Mouse (Mus musculus): ENCODE data around the gene Fcer2a. TPM values are rescaled to one million over a fixed set of nuclear protein-coding genes. Genes with fewer than 3 reads are reported as not detected.

Fcer2a gene
- polyA plus RNA-seq, 1 experiment, result 0.14 TPM

DNA sequence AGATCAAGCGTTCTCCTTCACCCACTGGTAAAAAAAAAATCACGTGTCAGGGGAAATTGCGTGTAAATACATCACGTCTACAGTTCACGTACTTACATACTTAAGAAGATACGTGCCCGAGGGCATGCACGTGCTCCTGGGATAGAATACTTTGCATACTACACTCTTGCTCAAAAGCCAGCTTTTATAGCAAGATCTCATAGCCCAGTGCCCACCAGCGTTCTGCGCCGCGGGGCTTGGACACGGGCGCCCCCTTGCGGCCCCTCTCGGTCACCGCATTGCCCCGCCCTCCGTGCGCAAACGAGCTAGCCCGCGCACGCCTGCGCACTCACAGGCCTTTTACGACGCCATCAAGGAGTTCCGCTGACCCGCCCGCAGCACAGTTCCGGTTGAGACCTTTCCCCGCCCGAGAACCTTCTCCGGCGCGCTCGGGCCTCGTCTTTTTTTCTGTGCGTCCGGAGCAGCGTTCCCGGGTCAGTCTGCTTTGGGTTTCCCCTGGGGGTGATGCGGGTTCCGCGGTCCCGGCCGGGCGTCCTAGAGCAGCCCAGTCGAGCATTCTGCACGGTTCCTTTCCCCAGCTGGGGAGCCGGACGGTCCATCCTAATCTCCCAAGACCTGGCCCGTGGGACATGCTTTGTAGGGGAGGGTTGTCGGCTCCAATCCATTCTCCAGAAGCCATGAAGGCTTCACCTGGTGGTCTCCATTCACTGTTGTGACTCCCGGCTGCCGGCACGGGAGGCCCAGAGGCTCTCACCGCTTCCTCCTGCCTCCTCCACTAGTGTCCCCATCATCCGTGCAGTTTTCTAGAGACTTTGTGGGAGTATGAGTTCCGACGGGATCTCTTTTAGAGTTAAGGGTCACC, 17.6 kb downstream of the Fcer2a start, which contains the start of gene Trappc5:
Gene Trappc5, plus strand, starts transcription at position 169 of the 862 bp plus-strand sequence.
- DNase-seq (ENCODE audit: low read depth), result peak; percentile 23

DNA sequence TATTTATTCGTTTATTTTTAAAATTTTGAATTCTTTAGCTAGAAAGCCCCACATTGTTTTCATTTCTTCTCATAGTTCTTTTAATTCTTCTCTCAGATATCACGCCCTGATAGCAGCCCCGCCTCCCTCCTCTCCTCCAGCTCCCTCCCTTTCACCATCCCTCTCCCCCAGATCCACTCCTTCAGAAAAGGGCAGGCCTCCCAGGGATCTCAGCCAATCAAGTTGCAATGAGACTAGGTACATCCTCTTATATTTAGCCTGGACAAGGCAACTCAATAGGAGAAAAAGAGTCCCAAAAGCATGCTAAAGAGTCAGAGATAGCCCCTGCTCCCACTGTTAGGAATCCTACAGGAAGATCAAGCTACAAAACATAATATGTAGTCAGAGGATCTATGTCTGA, 19.3 kb downstream of the Fcer2a start:
- DNase-seq (ENCODE audit: low read depth), result no peak

- no peak for DNase-seq (ENCODE audit: low read depth)
Measured at GRCm38 (mm10) chr8:3671980-3672491, 21.9 kb downstream of the Fcer2a start, which contains the start of gene Fcor. Gene Fcor (minus strand): TSS chr8:3672362.

GRCm38 (mm10) chr8:3670388-3670787, 23.6 kb downstream of the Fcer2a start:
- no peak for DNase-seq (ENCODE audit: low read depth)

- DNase-seq (ENCODE audit: low read depth), result no peak
Measured at GRCm38 (mm10) chr8:3665507-3665906, 28.5 kb downstream of the Fcer2a start, which contains the start of gene Mcemp1. Gene Mcemp1 (plus strand): TSS chr8:3665754.

DNA sequence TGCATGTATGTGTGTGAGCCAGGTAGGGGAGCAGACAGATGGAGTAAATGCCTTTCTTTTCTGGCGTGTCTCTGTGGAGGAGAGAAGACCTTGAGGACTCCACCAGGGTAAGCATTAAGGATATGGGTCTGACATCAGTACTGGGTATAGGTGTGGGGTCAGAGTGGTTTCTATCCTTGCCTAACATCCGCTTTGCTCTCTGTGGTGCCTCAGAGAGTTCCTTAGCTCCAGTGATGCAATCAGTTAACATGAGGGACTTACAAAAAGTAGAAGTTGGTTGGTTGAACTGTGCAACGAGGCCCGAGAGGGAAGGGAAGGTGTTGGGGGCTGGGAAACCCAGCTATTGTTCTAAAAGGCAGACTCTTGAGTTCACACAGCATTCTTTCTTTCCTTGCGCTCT, 29.6 kb downstream of the Fcer2a start:
- DNase-seq (ENCODE audit: low read depth), result no peak

GRCm38 (mm10) chr8:3660889-3661288, 33.1 kb downstream of the Fcer2a start:
- no peak for DNase-seq (ENCODE audit: low read depth)

DNA sequence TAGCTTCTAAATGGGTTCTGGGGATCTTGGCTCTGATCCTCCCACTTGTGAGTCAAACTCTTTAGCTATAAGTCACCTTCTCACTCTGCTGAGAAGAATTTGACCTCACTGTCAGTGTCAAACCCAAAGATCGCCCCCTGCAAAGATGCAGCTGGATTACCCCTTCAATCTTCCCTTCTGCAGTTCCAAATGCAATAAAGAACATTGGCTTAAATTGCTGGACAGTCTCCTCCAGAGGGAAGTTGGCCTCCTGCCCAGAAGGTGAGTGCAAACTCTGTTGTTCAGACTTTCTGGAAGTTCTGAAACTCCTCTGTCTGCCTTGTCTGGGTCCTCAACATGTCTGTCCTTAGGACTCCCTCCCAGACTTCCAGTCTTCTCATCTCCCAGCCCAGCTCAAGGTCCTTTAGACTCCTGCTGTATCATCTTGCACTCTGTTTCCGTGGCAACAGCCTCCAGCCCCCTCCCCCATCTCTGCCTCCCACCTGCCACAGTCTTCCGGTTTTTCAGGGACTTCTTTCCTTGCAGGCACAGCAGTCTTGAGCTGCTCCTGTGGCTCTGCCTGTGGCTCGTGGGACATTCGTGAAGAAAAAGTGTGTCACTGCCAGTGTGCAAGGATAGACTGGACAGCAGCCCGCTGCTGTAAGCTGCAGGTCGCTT, 37.1 kb downstream of the Fcer2a start:
- DNase-seq (ENCODE audit: low read depth), result no peak

DNA sequence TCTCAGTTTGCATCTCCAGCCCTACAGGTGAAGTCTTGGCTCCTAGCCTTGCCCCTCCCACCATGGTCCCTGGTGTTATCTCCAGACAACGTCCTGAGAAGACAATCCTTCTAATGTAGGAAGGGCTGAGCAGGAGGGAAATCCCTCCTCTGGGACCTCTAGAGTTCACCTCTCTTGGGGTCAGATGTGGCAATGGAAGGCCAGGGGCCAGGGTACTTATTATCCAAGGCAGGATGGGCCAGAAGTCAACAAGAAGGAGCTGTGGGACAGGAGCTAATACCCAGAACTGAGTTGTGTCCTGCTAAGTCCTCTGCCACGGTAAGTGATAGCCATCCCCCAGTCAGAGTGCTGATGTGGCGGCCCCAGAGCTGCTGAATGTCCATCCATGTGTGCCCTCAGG, 38.4 kb downstream of the Fcer2a start, which contains the start of gene Retn:
Gene Retn, plus strand, starts transcription at position 245 of the 400 bp plus-strand sequence.
- DNase-seq (ENCODE audit: low read depth), result no peak

- no peak for DNase-seq (ENCODE audit: low read depth)
Measured at GRCm38 (mm10) chr8:3654726-3655508, 39.1 kb downstream of the Fcer2a start.

- no peak for DNase-seq (ENCODE audit: low read depth)
Measured at GRCm38 (mm10) chr8:3652845-3653244, 41.1 kb downstream of the Fcer2a start.

DNA sequence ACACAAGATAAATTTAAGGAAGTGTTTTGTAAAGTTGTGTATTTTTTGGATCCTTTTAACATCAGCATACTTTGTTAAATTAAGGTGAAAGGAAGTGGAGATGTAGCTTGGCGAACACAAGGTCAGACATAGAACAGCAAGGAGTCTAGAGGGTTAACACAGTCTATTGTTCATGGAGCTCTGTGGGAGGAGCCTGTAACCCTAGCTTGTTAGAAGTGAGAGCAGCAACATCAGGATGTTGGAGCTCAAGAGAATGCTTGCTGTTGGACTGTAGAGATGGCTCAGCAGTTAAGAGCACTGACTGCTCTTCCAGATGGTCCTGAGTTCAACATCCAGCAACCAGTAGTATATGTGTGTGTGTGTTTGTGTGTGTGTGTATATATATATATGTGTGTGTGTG, 45.0 kb downstream of the Fcer2a start:
- no peak for DNase-seq (ENCODE audit: low read depth)

- DNase-seq (ENCODE audit: low read depth), result no peak
Measured at GRCm38 (mm10) chr8:3648268-3648667, 45.7 kb downstream of the Fcer2a start.

- no peak for DNase-seq (ENCODE audit: low read depth)
Measured at GRCm38 (mm10) chr8:3647561-3647960, 46.4 kb downstream of the Fcer2a start.

DNA sequence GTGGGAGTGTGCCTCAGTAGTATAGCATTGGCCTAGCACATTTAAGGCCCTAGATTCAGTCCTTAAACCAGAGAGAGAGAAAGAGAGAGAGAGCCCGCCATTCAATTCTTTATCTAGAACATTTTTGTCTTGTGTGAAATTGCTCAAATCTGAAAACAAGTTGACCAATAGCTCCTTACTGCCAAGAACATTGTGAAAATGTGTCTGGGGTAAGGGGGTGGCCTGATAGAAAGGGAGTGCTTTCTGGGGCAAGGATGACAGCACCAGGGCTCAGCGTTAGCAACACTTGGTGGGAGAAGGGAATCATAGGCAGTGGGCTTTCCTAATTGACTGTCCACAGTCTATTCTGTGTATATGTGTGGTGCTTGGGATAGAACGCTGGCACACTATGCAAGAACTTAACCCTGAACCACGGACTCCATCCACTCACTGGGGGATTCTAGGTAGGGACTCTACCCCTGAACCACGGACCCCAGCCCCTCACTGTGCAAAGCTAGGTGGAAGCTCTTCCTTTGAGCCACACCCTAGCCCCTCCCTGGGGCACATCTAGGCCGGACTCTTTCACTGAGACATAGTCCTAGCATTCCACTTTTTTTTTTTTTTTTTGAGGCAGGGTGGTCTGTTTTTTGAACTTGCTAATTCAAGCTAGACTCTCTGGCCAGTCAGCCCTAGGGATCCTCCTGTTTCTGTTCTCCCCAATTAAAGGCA, 47.0 kb downstream of the Fcer2a start:
- no peak for DNase-seq (ENCODE audit: low read depth)

DNA sequence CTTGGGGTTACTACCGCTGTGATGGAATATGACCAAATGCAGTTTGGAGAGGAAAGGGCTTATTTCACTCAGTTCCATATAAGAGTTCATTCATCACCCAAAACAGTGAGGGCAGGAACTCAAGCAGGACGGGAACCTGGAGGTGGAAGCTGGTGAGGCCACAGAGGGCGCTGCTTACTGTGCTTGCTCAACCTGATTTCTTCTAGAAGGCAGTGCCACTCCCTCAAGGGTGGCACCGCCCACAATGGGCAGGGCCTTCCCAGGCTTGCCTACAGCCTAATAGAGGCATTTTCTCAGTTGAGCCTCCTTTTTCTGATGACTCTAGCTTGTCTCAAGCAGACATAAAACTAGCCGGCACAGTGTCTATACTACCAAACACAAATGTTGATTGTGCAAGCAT, 48.2 kb downstream of the Fcer2a start:
- no peak for DNase-seq (ENCODE audit: low read depth)

Other genes starting within 250 kb of the Fcer2a start
- gene Pex11g, start 226.5 kb downstream of the Fcer2a start, polyA plus RNA-seq (2012; rRNA removed), result 27.2 and 29.8 TPM in 2 replicates
- gene Tex45, start 223.3 kb downstream of the Fcer2a start, polyA plus RNA-seq (2012; rRNA removed), result 0.12 and 0.24 TPM in 2 replicates
- gene Zfp358, start 201.0 kb downstream of the Fcer2a start, polyA plus RNA-seq (2012; rRNA removed), result 60.3 and 61.1 TPM in 2 replicates
- gene Mcoln1, start 193.7 kb downstream of the Fcer2a start, polyA plus RNA-seq (2012; rRNA removed), result 217 and 256 TPM in 2 replicates
- 79.4 and 87.8 TPM in 2 replicates for gene Pnpla6, start 178.8 kb downstream of the Fcer2a start, polyA plus RNA-seq (2012; rRNA removed)
- gene C330021F23Rik, start 126.2 kb downstream of the Fcer2a start, polyA plus RNA-seq (2012; rRNA removed), result 2.8 and 3.2 TPM in 2 replicates
- gene Camsap3, start 106.9 kb downstream of the Fcer2a start, polyA plus RNA-seq (2012; rRNA removed), result 31.9 and 44.8 TPM in 2 replicates
- gene Xab2, start 72.9 kb downstream of the Fcer2a start, polyA plus RNA-seq (2012; rRNA removed), result 61.2 and 65.8 TPM in 2 replicates
- 11.6 and 12.5 TPM in 2 replicates for gene Pet100, start 72.6 kb downstream of the Fcer2a start, polyA plus RNA-seq (2012; rRNA removed)
- gene Pcp2, start 68.6 kb downstream of the Fcer2a start, polyA plus RNA-seq (2012; rRNA removed), result 0.26 TPM in 1 of 2 replicates, not detected in the other
- gene Stxbp2, start 63.2 kb downstream of the Fcer2a start, polyA plus RNA-seq (2012; rRNA removed), result 102 and 109 TPM in 2 replicates
- gene Retn, start 38.4 kb downstream of the Fcer2a start, polyA plus RNA-seq (2012; rRNA removed), result 514 and 591 TPM in 2 replicates
- gene Mcemp1, start 28.4 kb downstream of the Fcer2a start, polyA plus RNA-seq (2012; rRNA removed), result 0.58 and 0.76 TPM in 2 replicates
- 154 and 266 TPM in 2 replicates for gene Fcor, start 21.8 kb downstream of the Fcer2a start, polyA plus RNA-seq (2012; rRNA removed)
- 32.6 and 37.2 TPM in 2 replicates for gene Trappc5, start 17.9 kb downstream of the Fcer2a start, polyA plus RNA-seq (2012; rRNA removed)
- 0.19 and 0.30 TPM in 2 replicates for gene Clec4g, start 26.5 kb upstream of the Fcer2a start, polyA plus RNA-seq (2012; rRNA removed)
- 0.18 TPM in 1 of 2 replicates, not detected in the other for gene Cd209a, start 54.8 kb upstream of the Fcer2a start, polyA plus RNA-seq (2012; rRNA removed)
- gene Cd209e, start 160.1 kb upstream of the Fcer2a start, polyA plus RNA-seq (2012; rRNA removed), result 0.09 and 0.15 TPM in 2 replicates
- 2.2 and 2.9 TPM in 2 replicates for gene Cd209d, start 184.4 kb upstream of the Fcer2a start, polyA plus RNA-seq (2012; rRNA removed)
- gene Cd209b, start 232.7 kb upstream of the Fcer2a start, polyA plus RNA-seq (2012; rRNA removed), result 1.4 and 1.9 TPM in 2 replicates

Data from gonadal fat pad, adult 2 months (tissue).